Mouse (Mus musculus) heart, postnatal 25 days (tissue): ENCODE results near the gene D630023F18Rik. TPM values are rescaled to one million over a fixed set of nuclear protein-coding genes. Genes with fewer than 3 reads are reported as not detected.

Experiments used
- DNase-seq: peaks from one replicate; pipeline ENCODE4 v3.0.0; 2022; ENCODE audit warnings: low spot score
- intact Hi-C: fragments of 180-260 bp; cut with DNase I; formaldehyde crosslinking; loops from one replicate; pipeline ENCODE4 v1.15.1; 2025
- total RNA-seq, 2 experiments: library from RNA; stranded (reverse); gene quantifications; 2 replicates each; pipeline ENCODE4 v1.2.3; 2021

D630023F18Rik gene
- total RNA-seq, 2 experiments from 2014 or later: not detected

GRCm38 (mm10) chr1:65112807-65113196, 10.2 kb downstream of the D630023F18Rik start:
- intact Hi-C loops: loop anchor here (2.0 kb wide), 1 partner anchor 66 kb away; no protein-coding TSS in a partner anchor
- DNase-seq: no peak

DNA sequence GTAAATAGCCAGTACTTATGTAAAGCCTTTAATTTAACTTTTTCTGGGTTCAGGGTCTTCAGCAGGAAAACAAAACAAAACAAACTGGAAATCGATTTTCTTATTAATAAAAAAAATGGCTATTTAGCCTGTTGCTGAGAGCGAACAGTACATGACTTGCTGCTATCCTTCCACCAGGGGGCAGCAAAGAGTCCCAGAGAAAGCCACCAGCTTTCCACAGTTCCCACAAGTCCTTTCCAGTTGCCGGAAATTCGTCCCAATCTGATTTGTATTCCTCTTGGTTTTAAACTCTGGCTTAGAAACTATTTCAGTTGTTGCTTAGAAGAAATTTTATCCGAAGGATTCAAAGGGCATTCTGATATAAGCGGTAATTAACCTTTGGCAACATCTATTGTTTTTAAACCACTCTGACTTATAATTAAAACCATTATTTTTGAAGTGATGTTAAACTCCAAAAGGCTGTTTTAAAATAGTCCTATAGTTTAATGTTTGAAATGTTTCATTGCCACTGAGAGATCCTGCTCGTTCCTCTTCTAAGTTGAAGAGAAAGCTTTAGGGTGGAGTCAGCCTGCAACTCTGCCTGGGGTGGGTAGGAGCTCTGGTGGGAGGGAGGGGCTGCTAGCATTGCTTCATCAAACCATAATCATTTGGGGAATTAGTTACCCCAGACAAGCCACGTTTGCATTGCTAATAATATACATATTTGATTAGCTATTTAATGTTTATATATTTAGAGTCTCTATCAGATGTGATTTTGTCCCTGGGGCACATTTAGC, 10.8 kb downstream of the D630023F18Rik start:
- intact Hi-C loops: loop anchor here (2.0 kb wide), 1 partner anchor 67 kb away; no protein-coding TSS in a partner anchor
- DNase-seq: peak; percentile 16

- intact Hi-C loops: no loop called here
These were observed 13.1 kb downstream of the D630023F18Rik start for GRCm38 (mm10) chr1:65109756-65110435.

DNA sequence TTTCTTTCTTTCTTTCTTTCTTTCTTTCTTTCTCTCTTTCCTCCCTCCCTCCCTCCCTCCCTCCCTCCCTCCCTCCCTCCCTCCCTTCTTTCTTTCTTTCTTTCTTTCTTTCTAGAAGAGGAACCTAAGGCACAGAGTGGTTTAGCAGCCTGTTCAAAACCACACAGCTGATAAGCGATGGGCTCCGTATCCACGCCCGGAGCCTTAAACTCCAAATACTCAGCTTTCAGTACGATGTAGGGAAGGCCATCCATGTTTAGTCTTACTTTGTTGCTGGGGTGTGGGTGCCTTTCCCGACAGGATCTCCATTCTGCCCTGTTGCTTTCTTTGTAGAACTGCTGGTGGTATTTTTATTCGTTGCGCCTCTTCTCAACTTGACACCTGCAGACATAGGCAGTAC, 13.8 kb downstream of the D630023F18Rik start:
- DNase-seq: no peak
- intact Hi-C loops: no loop called here

More at GRCm38 (mm10) chr1:65109756-65110435, 13.1 kb downstream of the D630023F18Rik start:
- DNase-seq: no peak

GRCm38 (mm10) chr1:65107654-65108279, 15.2 kb downstream of the D630023F18Rik start:
- intact Hi-C loops: no loop called here
- DNase-seq: no peak

- DNase-seq: no peak
- intact Hi-C loops: no loop called here
These were observed 19.7 kb downstream of the D630023F18Rik start, which contains the start of gene Cryga for GRCm38 (mm10) chr1:65103273-65103672. Cryga (minus strand) TSS chr1:65103373.

GRCm38 (mm10) chr1:65096953-65097352, 26.1 kb downstream of the D630023F18Rik start:
- intact Hi-C loops: no loop called here
- no peak for DNase-seq

DNA sequence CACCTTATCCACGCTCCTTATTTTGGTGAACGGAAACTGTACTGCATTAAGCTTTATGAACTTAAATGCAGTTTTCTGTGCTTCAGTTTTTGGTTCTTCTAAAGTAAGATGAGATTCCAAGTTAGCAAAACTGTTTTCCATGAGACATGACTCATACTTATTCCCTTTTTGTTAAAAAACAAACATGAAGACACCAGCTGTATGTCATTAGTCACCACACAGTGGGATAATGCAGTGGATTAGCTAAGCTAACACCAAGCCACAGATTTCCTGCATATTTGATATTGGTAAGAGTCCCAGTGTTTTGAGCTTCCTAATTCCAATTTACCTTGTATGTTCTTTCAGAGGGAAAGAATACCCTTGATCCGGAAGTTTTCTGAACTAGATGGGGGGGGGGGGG, 31.4 kb downstream of the D630023F18Rik start:
- DNase-seq: no peak
- intact Hi-C loops: no loop called here

DNA sequence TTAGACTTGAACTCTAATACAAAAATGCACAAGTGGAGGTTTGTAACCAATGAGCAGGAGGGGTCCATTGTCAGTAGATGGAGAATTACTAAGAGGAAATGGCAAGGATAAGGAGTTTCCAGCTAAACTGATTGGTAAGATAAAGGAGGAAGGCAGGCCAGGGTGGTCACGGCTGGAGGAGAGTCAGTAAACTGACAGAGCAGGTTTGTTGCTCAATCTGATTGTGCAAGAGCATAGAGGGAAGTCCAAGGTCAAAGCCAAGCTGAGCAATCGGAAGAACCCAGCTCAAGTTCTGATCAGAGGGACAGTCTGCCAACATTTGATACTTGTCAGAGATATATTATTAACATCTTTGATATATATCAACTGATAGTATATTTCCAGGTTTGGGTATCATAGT, 32.6 kb downstream of the D630023F18Rik start:
- intact Hi-C loops: no loop called here
- no peak for DNase-seq

DNA sequence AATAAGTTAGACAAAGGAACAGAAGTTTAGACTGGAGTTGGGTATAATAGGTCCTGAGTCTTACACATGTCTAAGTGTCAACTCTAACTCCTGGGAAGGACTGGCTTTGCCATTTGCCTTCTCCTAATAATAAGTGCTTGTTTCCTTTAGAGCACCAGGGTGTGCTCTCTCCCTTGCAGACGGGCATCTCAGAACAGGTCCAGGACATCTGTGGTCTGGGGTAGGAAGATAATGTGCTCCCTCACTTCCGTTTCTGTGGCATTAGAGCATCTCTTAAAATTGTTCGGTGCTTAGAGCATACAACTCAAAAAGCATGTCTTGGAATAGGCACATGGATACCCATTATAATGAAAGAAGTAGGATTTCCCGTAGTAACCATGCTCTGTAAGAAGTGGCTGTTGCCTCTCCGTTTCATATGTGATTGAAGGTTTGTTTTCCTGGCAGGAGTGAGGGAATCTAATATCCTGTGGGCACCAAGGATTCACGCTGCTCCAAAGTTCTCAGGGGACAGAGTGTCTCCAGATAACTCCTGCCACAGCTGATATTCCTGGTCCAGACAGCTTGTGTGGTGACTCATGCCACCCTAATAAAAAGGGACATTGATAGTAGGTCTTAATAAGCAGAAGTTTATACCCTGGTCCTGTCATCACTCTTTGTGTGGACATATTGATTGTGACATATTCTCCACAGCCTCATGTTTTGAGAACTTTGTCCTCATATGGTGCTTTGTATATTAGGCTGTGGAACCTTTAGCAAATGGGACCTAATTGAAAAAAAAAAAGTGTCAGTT, 34.3 kb downstream of the D630023F18Rik start:
- intact Hi-C loops: no loop called here
- DNase-seq: no peak

DNA sequence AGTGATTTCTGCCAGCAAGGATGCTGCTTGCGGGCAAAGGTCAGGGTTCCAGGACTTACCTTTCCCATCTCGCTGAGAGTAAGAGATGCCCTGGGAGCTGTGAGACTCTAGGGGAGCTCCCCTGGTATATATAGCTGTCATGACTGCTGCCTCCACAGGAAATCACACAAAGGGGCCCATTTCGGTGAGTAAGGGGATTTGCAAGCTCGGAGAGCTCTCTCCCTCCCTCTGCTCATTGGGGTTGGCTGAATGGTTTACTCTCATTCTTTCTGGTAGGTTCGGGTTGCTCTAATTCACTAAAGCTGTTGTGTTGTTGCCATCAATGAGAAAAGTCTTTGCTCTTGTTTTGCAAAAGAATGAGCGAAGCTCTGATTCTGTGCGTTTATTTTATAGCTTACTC, 40.8 kb downstream of the D630023F18Rik start, which contains the start of gene Crygb:
Crygb (minus strand) TSS at position 101 of the 400 bp plus-strand sequence.
- no peak for DNase-seq
- intact Hi-C loops: no loop called here

DNA sequence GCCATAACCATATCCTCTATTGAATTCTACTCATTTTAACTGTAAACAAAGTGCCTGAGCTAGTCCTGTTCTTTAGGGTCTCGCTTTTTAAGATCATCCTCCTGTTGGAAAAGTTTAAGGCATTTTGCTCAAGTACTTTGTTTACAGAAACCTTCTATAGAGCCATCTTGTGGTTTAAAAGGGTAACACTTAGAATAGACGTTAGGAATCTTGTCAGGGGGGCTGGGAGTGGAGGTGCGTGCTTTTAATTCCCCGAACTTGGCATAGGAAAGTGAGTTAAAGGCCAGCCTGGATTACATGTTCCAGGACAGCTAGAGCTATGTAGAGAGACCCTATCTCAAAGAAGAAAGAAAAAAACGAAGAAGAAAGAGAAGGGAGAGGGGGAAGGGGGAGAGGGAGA, 47.4 kb downstream of the D630023F18Rik start:
- no peak for DNase-seq
- intact Hi-C loops: no loop called here

GRCm38 (mm10) chr1:65073589-65073988, 49.4 kb downstream of the D630023F18Rik start, which contains the start of gene Crygc:
Crygc (minus strand) TSS chr1:65073689.
- DNase-seq: no peak
- intact Hi-C loops: no loop called here

- intact Hi-C loops: no loop called here
- DNase-seq: no peak
These were observed 55.2 kb downstream of the D630023F18Rik start for GRCm38 (mm10) chr1:65067842-65068241.

DNA sequence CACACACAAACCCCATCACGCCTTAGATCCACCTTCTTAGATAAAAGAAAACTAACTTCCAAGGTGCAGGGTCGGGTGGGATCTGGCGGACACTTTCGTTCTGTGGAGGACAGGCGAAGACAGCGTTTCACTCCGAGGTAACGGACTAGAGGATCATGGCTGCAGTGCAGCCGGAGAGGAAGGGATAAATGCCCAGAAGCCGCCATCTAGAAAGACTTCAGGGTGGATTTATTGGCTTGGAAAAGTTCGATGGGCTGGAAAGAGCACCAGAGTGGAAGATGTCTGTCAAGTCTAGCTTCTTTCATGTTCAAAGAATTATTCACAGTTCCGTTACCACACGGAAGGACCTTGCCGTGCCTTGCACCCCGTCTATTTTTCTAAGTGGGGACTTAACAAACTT, 58.8 kb downstream of the D630023F18Rik start:
- intact Hi-C loops: no loop called here
- DNase-seq: no peak

GRCm38 (mm10) chr1:65063352-65063751, 59.7 kb downstream of the D630023F18Rik start, which contains the start of gene Crygd:
Crygd (minus strand) TSS chr1:65063452.
- intact Hi-C loops: no loop called here
- no peak for DNase-seq
